Mouse (Mus musculus) ovary, postnatal 10 days (tissue): Measurements from ENCODE around the gene Sipa1l2.

Experiments used
- DNase-seq: peaks from one replicate; pipeline ENCODE4 v3.0.0; 2022; ENCODE audit warnings: low spot score

Gene Sipa1l2

DNA sequence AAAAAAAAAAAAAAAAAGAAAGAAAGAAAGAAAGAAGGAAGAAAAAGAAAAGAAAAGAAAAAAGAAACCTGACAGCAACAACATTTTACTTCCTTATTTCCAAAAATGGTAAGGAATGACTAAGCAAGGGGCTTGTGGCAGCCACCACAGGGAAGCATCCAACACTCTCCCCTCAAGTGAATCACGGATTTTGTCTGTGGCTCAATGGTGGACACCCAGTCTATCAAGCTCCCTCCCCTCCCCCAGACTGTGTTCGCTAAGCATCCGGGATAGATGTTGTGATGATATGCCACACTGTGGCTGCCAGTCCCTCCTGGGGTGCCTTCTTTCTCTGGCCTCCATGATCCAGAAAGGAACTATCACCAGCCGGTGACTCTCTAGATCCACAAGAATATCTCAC lies 6.5 kb upstream of the Sipa1l2 start:
- no peak for DNase-seq

- DNase-seq = no peak
Observed at GRCm38 (mm10) chr8:125574280-125574679, 4.7 kb upstream of the Sipa1l2 start.

GRCm38 (mm10) chr8:125572246-125572645 lies 2.6 kb upstream of the Sipa1l2 start:
- DNase-seq = no peak

GRCm38 (mm10) chr8:125570835-125571465 lies 1.3 kb upstream of the Sipa1l2 start:
- DNase-seq = no peak

DNA sequence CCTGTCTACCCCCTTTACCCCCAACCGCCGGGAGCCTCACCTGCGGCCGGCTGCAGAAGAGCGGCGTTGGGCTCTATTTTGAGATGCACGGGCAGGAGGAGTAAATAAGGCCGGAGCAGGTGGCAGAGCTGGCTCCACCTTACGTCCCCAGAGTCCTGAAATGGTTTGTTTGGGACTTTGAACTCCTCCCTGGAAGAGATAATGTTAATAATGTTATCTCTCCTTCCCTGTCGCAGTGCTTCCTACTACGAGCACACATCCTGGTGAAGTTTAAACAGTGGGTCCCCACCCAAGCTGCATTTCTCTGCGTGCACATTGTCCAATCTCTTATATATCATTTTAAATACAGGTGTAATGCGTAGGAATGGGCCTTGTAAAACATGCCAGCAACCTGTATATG lies 781 bp upstream of the Sipa1l2 start:
- DNase-seq = no peak

GRCm38 (mm10) chr8:125568851-125569532 lies 616 bp downstream of the Sipa1l2 start:
- peak; percentile 29 for DNase-seq

GRCm38 (mm10) chr8:125568421-125568850 lies 1.2 kb downstream of the Sipa1l2 start:
- no peak for DNase-seq

DNA sequence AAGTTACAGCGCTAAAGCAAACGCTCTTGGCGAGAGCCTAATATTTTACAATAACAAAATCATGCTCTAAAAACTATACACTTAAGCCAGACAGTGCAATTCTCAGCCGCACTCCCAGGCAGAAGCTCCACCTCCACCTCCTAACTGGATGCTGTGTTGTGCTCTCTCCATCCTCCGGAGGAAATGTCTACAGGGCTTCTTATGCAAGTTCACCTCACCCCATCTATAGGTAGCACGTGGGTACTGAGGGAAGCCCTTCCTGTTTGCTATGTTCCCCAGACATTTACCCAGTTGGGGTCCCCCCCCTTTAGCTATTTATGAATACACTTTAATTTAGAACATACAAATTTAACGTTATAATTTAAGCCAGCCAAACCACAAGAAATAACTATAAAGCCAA lies 2.0 kb downstream of the Sipa1l2 start:
- DNase-seq = no peak

DNA sequence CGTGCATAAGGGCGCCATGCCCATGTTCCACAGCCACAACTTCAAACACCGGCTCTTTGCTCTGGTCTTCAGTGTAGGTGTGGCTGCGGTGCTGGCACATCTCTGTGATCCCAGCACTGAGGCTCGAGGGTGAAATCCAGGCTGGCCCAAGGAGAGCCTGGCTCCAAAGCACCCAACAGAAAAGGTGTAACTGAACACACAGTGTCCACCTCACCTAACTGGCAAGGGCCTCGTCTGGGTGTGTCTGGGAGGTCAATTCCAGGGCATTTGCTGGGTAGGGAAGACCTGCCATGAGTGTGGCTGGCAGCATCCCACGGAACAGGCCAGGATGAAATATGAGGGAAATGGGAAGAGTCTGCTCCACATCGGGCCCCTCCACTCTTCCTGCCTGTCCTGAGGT lies 6.7 kb downstream of the Sipa1l2 start:
- DNase-seq = no peak

- no peak for DNase-seq
Observed at GRCm38 (mm10) chr8:125560825-125561490, 8.7 kb downstream of the Sipa1l2 start.

DNA sequence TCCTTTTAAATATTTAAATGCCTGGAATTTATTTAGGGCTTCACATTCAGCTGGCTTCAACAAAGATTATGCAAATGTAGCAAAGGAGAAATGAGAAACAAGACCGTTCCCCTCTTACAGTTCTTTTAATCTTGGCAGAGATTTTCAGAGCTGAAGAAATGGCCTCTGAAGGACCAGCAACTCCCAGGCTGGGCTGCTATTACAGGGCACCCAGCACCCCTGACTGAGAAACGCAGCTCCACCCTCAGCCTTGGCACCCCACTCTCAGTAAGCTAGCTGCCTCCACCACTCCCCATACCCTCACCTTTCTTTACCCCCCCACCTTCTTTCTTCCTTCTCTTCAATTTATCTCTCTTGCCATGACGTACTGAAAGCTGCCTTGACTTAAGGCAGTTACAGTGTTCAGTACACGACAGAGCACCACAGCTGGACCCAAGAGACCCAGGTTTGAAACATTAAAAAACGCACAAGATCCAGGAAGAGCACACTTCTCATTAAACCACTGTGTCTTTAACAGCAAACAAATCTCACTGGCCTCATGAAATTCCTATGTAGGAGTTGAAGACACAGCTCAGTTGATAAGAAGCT lies 10.4 kb downstream of the Sipa1l2 start:
- no peak for DNase-seq

DNA sequence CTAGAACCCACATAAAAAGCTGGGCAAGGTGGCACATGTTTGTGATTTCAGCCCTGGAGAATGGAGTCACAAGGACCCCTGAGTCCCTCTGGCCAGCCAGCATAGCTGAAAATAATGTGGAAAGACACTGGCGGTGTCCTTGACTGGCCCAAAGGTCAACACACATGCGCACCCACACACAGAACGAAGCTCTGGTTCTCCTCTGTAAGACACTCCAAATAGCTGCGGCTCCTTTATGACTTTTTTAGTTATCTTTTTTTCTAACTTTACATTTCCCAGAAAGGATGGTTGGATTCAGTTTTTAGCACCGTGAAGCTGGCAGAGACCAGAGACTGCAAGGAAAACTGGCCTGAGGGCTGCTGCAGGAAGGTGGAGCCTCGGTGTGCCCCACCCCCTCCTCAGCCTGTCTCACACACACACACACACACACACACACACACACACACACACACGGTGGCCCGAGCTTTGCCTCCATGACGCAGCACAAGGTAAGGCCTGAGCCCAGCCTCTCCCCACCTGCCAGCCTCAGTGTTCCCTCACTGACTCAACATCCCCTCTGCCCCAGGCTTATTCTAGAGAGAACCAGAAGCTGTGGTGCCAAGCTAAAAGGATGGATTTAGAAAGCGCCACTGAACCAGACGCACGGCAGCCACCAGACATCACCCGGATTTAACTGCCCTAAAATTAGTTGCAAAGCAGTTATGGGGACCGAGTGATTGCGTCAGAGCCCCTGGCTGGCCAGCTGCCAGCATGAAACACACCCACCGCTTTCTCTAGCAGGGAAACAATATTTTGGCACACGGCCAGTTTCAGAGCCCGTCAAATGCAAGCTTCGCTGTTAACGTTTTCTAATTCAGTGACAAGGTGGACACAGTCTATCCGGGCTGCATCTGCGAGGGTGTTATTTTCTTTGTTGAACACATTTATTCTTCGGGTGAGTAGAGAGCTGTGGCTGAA lies 11.2 kb downstream of the Sipa1l2 start:
- DNase-seq = peak; percentile 51

GRCm38 (mm10) chr8:125557391-125558108 lies 12.1 kb downstream of the Sipa1l2 start:
- no peak for DNase-seq

DNA sequence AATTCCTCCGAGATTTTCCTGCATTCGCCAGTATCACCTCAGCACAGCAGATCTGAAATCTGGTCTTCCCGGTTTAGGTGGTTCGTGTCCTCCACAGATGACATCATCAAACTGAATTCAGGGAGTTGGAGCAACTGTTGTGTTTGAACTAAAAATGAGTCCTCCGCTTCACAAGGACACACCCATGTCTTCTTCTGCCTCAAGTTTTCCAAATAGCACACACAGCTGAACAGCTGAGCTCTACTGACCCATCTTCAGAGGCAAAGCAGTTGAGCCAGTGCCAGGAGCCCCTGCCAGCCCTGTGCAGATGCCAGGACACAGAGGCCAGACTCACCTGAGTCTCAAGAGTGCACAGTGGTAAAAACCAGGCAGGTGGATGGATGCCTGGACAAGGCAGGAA lies 12.9 kb downstream of the Sipa1l2 start:
- DNase-seq = no peak

DNA sequence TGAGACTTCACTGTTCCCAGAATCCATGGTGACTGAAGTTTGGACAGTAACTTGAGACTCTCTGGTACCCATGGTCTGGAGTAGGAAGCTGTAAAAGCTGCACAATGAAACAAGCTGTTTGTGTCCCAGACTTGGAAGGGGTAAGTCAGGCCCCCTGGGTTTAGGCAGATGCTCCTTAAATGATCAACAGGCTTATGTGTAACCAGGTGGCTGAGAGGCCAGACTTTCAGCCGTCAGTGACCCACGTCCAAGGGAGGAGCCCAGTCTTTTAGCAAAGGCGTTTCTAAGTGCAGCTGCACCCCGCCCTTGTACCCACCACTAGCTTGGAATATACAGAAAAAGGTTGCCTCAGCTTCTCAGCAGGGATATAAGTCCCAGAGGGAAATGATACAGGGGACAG lies 19.0 kb downstream of the Sipa1l2 start:
- DNase-seq = no peak

DNA sequence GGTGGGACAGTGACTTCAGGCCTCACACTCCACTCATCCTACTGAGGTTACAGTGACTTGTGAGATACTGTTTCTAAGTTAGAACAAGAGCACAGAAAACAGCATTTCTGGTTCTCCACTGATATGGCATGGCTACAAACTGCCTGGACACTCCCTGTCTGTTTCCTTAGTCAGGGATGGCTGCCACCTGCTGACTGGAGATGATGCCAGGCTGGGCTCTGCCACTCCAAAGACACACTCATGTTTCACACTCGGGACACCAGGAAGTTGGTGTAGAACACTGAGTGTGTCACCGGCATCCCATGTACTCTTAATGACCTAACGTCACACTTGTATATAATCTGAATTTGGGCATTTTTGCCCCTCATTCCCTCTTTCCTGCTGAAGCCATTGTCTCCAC lies 22.3 kb downstream of the Sipa1l2 start:
- no peak for DNase-seq

DNA sequence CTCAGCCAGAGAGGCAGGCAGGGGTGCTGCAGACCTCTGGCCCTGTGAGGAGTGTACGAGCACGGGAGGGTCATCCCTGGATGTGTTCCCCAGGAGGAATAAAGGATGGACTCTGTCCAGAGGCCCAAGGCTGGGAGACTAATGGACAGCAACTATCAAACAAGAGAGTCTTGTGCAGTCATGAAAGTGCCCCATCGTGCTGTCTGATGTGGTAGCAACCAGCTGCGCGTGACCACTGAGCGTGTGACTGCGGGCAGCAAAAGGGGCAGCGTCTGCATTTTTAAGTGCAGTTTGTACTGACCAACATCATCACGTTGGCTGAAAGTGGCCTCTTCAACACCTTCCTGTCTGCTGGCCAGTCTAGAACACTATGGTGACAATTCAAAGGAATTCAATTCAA lies 23.7 kb downstream of the Sipa1l2 start:
- DNase-seq = no peak

GRCm38 (mm10) chr8:125542893-125543613 lies 26.6 kb downstream of the Sipa1l2 start:
- DNase-seq = no peak

DNA sequence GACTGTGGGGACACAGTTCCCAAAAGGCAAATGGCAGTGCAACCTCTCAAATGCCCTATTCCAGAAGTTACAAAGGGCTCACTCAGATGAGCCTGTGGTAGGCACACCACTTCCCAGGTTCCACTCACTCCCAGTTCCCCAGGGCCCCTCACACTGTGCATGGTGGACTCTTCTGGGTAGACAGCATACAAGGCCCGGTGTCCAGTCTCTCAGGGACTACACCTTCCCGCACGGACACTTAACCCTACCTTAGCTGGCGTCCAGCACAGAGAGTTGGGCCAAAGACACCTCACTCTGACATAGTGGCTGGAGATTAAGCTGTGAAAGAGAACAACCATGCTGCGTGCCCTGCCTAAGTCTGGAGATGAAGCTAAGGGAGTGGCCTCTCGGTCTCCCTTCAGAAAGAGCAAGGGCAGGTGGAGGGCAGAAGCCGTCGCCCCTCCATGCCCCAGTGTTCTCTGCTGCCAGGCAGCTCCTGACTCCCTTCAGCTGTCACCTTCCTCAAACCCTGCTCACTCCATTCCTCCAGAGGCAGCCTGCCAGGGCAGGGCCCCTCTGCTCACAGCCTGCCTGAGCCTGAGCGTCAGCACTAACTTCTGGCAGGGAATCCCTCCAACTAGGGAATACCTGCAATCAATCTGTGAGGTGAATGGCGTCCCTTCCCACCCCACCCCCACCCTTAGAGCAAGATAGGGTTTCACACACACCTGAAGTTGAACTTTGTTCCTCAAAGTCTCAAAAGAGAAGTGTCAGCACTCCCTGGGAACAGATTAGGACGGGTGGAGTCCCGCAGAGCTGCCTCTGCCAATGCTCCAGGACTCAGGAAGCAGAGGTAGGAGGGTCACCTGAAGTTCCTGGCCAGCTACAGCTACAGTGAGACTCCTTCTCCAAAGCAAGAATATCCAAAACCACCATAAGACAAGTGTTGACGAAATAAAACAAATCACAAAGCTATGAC lies 30.3 kb downstream of the Sipa1l2 start:
- DNase-seq = no peak
